Mouse (Mus musculus): Measurements from ENCODE around the gene Tfb2m. TPM values are rescaled to one million over a fixed set of nuclear protein-coding genes. Genes with fewer than 3 reads are reported as not detected.
"Not testable (repeated sequence)": the region's sequence is repeated elsewhere in the genome, so short reads cannot be mapped to it uniquely, and the experiment has no call there.

Gene Tfb2m
- total RNA-seq (2012; rRNA removed) = 17.3 and 19.3 TPM in 2 replicates
- polyA plus RNA-seq (2012; ENCODE audit: insufficient read depth in 1 of 2, insufficient read length in 2 of 2, low read depth in 1 of 2, low replicate concordance in 2 of 2, missing spikeins in 1 of 2) = 10 to 100 TPM in 1 of 2 experiments, not detected in 1; 20.9 TPM

- Histone ChIP-seq H3K4me3 (ENCODE audit: control insufficient read depth in 1 of 2, insufficient read depth in 1 of 2, low read depth in 2 of 2, low read length in 2 of 2) (peak within 1 kb of the TSS; percentile 84 to 94), H3K36me3 (ENCODE audit: control insufficient read depth in 1 of 2, insufficient read depth in 2 of 2, low read length in 2 of 2) (peaks cover 0 to 41% of the 10 kb centered on the region in 2 experiments), H3K9ac (ENCODE audit: control insufficient read depth, low read depth, low read length, poor library complexity, severe bottlenecking) (peak within 1 kb of the TSS; percentile 86), H3K4me1 (ENCODE audit: control insufficient read depth in 1 of 2, insufficient read depth in 2 of 2, low read length in 2 of 2) (peaks cover 3 to 11% of the 10 kb centered on the region in 2 experiments; a peak in 3 of 4 replicates), H3K27ac (ENCODE audit: control insufficient read depth, low read depth, low read length) (peak within 1 kb of the TSS; percentile 73), H3K79me2 (ENCODE audit: control insufficient read depth, insufficient read depth, low read length, poor library complexity) (peaks cover 37% of the 10 kb centered on the region)
- DNase-seq (ENCODE audit: low read depth, low spot score) = peak; percentile 99
- H3K27me3 ChIP-seq (ENCODE audit: control insufficient read depth in 1 of 2, insufficient read depth in 2 of 2, low read length in 2 of 2); H3K9me3 ChIP-seq (replicated peaks; ENCODE audit: insufficient read depth, low read length): not testable (repeated sequence)
- TF ChIP-seq TBP (IDR thresholded peaks at IDR 0.05; ENCODE audit: low read depth, low read length) (peak; percentile 83), NRF1 (IDR thresholded peaks at IDR 0.05; ENCODE audit: insufficient read depth, low read depth, low read length, poor library complexity, severe bottlenecking) (peak; percentile 74), POLR2A (IDR thresholded peaks at IDR 0.05; ENCODE audit: control insufficient read depth in 1 of 2, insufficient read depth in 1 of 2, low read depth in 1 of 2, low read length in 2 of 2, poor library complexity in 1 of 2) (peak in 1 of 2 experiments; percentile 72; a peak in 2 of 4 replicates), KAT2A (conservative IDR thresholded peaks at IDR 0.05; ENCODE audit: low read depth, low read length) (peak; percentile 77), NELFE (IDR thresholded peaks at IDR 0.05; ENCODE audit: low read depth, low read length) (peak; percentile 35), MAX (IDR thresholded peaks at IDR 0.05; ENCODE audit: low read length) (peak; percentile 96), ELF1 (IDR thresholded peaks at IDR 0.05; ENCODE audit: low read depth, low read length) (peak; percentile 95), ZMIZ1 (IDR thresholded peaks at IDR 0.05; ENCODE audit: low read depth, low read length) (0 out of 2 replicates have a peak, but pooled peaks have one; percentile 33), USF1 (IDR thresholded peaks at IDR 0.05; ENCODE audit: low read depth, low read length) (peak; percentile 32; the same call in 1 of the 2 replicates), MYC (IDR thresholded peaks at IDR 0.05; ENCODE audit: low read depth, low read length) (peak; percentile 98), TCF12 (IDR thresholded peaks at IDR 0.05; ENCODE audit: low read depth, low read length) (peak; percentile 45; the same call in 1 of the 2 replicates), BHLHE40 (IDR thresholded peaks at IDR 0.05; ENCODE audit: borderline replicate concordance, low read depth, low read length) (peak; percentile 50; the same call in 1 of the 2 replicates), MXI1 (IDR thresholded peaks at IDR 0.05; ENCODE audit: low read depth, low read length) (peak; percentile 99), SIN3A (IDR thresholded peaks at IDR 0.05; ENCODE audit: low read length) (peak; percentile 98), MAZ (IDR thresholded peaks at IDR 0.05; ENCODE audit: low read depth, low read length) (peak; percentile 44; the same call in 1 of the 2 replicates), HCFC1 (IDR thresholded peaks at IDR 0.05; ENCODE audit: low read depth, low read length) (peak; percentile 93)
These were observed at the start of gene Tfb2m, which contains the start of gene Cnst for GRCm38 (mm10) chr1:179545768-179546550. Gene Tfb2m, minus strand, starts transcription at chr1:179546267. Gene Cnst, plus strand, starts transcription at chr1:179546370.

- no peaks in the 10 kb centered on the region for H3K4me1 ChIP-seq (ENCODE audit: control insufficient read depth in 1 of 2, insufficient read depth in 2 of 2, low read length in 2 of 2)
- no peaks in the 10 kb centered on the region for H3K79me2 ChIP-seq (ENCODE audit: control insufficient read depth, insufficient read depth, low read length, poor library complexity)
- no peak overlapping the region for H3K27ac ChIP-seq (ENCODE audit: control insufficient read depth, low read depth, low read length)
- H3K9me3 ChIP-seq (replicated peaks; ENCODE audit: insufficient read depth, low read length) = no peaks in the 10 kb centered on the region
- H3K9ac ChIP-seq (ENCODE audit: control insufficient read depth, low read depth, low read length, poor library complexity, severe bottlenecking) = no peak overlapping the region
- H3K36me3 ChIP-seq (ENCODE audit: control insufficient read depth in 1 of 2, insufficient read depth in 2 of 2, low read length in 2 of 2) = no peaks in the 10 kb centered on the region
- no peak for TF ChIP-seq TAL1 (IDR thresholded peaks at IDR 0.05; ENCODE audit: low read length)
- TF ChIP-seq GABPA (IDR thresholded peaks at IDR 0.05; ENCODE audit: low read depth, low read length) = no peak
- peak; percentile 43 to 62 (median 54) for TF ChIP-seq CTCF (IDR thresholded peaks at IDR 0.05 in 2 of 3, conservative IDR thresholded peaks at IDR 0.05 in 1 of 3; ENCODE audit: control insufficient read depth in 1 of 3, insufficient read depth in 1 of 3, low read depth in 2 of 3, low read length in 3 of 3, poor library complexity in 1 of 3, severe bottlenecking in 1 of 3)
- TF ChIP-seq E2F4 (IDR thresholded peaks at IDR 0.05; ENCODE audit: borderline replicate concordance, low read depth, low read length) = no peak
- TF ChIP-seq USF2 (IDR thresholded peaks at IDR 0.05; ENCODE audit: borderline replicate concordance in 1 of 2, insufficient read depth in 1 of 2, low read depth in 1 of 2, low read length in 2 of 2) = no peak
- peak; percentile 96 for TF ChIP-seq ZKSCAN1 (IDR thresholded peaks at IDR 0.05; ENCODE audit: low read depth, low read length)
- TF ChIP-seq SMC3 (IDR thresholded peaks at IDR 0.05; ENCODE audit: low read depth, low read length) = 0 out of 2 replicates have a peak, but pooled peaks have one; percentile 10
- DNase-seq (ENCODE audit: low read depth, low spot score) = peak; percentile 23
- H3K4me3 ChIP-seq (ENCODE audit: control insufficient read depth in 1 of 2, insufficient read depth in 1 of 2, low read depth in 2 of 2, low read length in 2 of 2) = no peak overlapping the region
- no peaks in the 10 kb centered on the region for H3K27me3 ChIP-seq (ENCODE audit: control insufficient read depth in 1 of 2, insufficient read depth in 2 of 2, low read length in 2 of 2)
These were observed 46.9 kb upstream of the Tfb2m start for GRCm38 (mm10) chr1:179592972-179593371.

All from MEL (cell line).